Mouse (Mus musculus): ENCODE data around the gene Slc43a2.

The Slc43a2 gene

DNA sequence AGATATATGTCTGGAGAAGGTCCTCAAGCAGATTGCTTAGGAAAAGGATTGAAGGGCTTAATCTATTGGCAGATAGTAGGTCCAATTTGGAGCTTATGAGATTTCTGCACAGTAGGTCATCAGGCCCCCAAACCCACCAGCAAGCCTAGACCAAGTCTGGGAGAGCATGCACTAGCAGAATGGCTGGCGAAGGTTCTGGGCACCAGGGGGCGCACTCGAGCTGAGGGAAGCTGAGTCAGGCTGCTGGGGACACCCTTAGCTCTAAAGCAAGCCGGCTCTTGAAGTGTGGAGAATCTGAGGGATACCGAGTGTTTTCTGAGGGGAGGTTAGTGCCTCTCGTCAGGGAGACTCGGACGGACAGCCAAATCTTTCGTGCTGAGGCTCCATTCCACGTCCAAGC is 1.2 kb upstream of the Slc43a2 start:
- peak; percentile 94 for DNase-seq (ENCODE audit: low spot score)

- DNase-seq (ENCODE audit: low spot score) = no peak
These were observed 585 bp upstream of the Slc43a2 start for GRCm38 (mm10) chr11:75530845-75531373.

- DNase-seq (ENCODE audit: low spot score) = no peak
These were observed 1.1 kb downstream of the Slc43a2 start for GRCm38 (mm10) chr11:75532340-75533277.

DNA sequence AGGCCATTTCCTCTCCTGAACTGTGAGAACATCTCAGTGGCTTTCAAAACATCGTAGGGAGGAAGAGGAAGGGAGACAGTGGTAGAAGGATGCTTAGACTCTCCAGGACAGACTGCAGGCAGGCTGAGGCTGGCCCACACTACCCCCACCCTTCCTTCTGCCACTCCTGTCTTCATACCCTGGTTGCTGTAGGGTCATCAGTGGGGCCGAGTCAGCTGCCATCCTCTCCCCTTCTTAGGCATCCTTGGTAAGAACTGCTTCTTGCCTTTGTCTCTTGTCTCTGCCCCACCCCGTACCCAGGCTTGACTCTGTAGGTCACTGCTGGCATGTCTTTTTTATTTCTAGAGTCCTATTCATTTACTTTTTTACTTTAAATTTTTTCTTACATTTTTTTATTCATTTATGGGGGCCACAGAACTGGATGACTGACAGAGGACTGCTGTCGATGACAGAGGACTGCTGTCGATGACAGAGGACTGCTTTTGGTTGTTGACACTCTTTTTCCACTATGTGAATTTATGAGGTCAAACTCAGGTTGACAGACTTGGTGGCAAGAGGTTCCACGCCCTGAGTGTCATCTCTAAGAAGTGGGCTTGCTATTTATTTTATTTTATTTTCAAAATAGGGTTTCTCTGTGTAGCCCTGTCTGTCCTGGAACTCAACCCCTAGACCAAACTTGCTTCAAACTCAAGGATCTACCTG is 2.0 kb downstream of the Slc43a2 start:
- DNase-seq (ENCODE audit: low spot score) = no peak

- no peak for DNase-seq (ENCODE audit: low spot score)
These were observed 3.0 kb downstream of the Slc43a2 start for GRCm38 (mm10) chr11:75534286-75535033.

DNA sequence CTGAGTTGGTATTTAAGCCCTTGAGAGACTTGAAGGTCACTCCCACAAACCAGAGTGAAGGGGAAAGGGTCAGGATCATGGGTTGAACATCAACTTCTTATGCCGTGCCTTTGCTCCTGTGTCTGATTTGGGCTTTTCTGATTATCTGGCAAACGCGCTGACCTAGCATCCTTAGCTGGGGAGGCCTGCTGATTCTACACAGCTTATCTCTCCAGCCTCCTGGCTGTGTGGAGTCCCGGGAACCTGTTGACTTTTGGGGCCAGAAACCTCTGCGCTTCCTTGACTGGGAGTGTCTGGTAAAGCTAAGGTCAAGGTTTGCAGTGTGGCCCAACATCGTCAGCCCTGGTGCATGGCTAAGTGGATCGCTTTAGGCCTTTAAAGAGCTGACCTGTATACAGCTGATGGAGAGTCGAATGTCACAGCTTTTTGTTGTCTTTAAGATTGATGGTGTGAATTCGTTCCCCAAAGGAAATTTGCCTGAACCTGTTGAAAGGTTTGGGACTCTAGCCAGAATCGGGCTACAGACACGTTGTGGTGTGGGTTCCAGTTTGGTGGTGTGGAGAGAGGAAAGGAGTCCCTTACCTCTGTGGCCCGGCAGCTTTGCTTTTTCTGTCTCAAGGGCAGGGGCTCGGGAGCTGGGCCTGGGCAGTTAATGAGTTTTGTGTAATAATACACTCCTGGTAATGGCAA is 3.8 kb downstream of the Slc43a2 start:
- DNase-seq (ENCODE audit: low spot score) = no peak

DNA sequence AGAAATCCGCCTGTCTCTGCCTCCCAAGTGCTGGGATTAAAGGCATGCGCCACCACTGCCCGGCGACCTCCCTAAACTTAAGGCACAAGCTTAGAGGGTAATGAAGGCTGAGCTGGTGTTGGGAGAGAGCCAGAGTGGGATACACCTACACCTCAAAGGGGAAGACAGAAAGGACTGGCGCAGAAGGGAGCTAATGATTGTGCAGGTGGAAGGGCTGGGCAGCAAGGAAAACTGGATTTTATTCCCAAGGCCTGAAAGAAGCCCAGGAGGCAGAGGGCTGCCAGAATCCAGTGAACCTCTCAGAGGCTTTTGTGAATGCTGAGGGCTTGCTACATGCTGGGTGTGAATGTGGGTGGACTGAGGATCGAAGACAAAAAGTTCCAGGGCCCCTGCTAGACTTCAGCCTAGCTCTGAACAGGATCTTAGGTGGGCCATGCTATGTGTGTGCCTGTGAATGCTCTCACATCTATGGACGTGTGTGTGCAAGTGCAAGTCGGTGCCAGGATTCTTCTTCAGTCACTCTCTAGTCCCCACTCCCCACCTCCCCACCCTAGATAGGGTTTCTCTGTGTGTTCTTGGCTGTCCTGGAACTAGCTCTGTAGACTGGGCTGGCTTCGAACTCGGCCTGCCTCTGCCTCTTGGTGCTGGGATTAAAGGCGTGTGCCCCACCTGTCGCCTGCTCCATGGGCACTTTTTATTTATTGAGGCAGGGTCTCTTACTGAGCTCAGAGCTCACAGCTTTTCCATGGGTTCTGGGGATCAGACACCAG is 4.9 kb downstream of the Slc43a2 start:
- DNase-seq (ENCODE audit: low spot score) = no peak

GRCm38 (mm10) chr11:75537025-75537414 is 5.5 kb downstream of the Slc43a2 start:
- no peak for DNase-seq (ENCODE audit: low spot score)

- no peak for DNase-seq (ENCODE audit: low spot score)
These were observed 6.1 kb downstream of the Slc43a2 start for GRCm38 (mm10) chr11:75537491-75538183.

DNA sequence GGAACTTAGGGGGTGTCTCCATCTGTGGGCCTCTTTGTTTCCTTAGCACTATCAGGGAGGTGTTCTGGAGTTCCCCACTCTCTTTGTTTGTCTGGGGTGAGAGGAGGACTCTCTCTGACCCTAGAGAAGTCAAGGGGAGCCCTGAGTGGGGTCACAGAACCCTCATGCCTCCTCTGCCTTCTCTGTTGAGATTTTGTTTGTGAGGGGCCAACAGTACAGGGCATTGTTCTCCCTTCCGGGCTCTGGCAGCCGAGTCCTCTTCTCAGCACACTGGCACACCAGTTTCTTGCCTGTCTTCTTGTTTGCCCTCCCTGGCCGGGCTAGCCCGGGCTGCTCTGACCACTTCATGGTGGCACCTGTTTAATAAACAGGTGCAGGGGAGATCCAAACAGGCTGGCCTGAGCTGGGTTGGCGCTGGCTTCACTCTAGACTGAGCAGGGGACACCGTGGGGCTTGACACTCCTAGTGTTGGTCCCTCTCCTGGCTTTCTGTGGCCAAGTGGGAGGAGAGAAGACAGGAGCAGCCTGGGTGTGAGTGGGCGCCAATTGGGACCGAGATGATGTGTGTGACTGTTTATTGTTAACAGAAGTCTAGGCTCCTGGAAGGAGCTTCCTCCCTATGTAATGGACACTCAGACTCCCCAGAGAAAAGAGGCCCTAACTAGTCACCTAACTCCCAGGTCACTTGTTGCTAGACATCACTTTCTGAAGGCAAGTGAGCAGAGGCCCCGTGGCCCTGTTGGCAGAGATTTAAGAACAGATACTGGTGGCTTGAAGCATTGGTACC is 6.9 kb downstream of the Slc43a2 start:
- no peak for DNase-seq (ENCODE audit: low spot score)

- DNase-seq (ENCODE audit: low spot score) = no peak
These were observed 7.4 kb downstream of the Slc43a2 start for GRCm38 (mm10) chr11:75538970-75539299.

DNA sequence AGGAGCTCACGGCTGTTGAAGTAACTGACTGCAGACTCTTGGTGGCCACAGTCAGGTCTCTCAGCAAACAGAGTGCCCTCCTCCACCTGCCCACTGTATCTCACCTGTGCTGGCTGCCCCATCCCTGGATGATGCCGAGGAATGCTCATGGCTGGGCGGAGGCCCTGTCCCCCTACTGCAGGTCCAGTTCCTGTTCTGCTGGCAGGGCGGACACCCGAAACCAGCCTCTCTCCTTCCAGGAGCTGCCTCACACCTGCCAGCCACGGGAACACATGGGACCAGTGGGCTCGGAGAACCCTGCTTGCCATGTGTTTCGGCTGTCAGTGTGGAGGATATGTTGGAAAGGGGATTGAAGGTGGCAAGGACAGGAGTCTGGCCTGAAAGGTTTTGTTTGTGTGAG is 8.7 kb downstream of the Slc43a2 start:
- no peak for DNase-seq (ENCODE audit: low spot score)

GRCm38 (mm10) chr11:75540710-75541581 is 9.5 kb downstream of the Slc43a2 start:
- DNase-seq (ENCODE audit: low spot score) = no peak

DNA sequence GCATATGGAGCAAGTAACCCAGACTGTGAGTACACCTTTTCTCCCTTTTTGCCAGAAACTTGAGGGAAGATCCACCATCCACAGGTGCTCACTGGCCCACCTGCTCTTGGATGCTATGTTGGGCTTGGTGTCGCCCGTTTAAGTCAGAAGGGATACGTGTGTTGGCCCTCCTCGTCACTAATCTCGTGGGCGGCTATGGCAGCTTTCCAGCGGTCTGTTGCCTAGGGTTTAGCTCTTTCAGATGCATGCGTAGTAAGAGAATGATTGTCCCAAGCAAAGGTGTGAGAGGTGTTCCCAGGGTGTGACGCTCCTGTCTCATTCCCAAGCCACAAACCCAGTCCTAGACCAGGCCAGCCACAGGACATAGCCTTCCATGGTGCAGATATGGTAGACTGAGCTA is 13.2 kb downstream of the Slc43a2 start:
- DNase-seq (ENCODE audit: low spot score) = no peak

GRCm38 (mm10) chr11:75546057-75546456 is 14.6 kb downstream of the Slc43a2 start:
- no peak for DNase-seq (ENCODE audit: low spot score)

DNA sequence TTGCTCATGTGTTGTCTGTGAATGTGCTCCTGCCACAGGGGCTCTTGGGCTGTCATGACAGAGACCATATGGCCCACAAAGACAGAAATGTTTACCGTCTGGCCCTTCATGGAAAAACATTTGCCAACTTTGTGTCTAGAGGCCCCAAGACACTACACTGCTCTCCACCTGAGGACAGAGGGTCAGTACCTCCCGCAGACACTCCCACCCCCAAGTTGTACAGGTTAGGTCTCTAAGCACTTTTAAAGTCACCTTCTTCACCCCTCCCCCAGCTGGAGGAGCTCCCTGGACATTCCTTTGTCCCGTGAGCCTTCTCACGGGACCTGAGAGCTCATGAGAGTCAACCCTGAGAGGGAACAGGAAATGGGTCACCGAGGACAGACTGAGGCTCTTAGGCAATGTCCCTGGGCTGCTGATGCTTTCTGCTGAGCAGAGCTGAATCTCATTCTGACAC is 18.2 kb downstream of the Slc43a2 start:
- DNase-seq (ENCODE audit: low spot score) = no peak

GRCm38 (mm10) chr11:75550200-75550946 is 18.9 kb downstream of the Slc43a2 start:
- DNase-seq (ENCODE audit: low spot score) = no peak

DNA sequence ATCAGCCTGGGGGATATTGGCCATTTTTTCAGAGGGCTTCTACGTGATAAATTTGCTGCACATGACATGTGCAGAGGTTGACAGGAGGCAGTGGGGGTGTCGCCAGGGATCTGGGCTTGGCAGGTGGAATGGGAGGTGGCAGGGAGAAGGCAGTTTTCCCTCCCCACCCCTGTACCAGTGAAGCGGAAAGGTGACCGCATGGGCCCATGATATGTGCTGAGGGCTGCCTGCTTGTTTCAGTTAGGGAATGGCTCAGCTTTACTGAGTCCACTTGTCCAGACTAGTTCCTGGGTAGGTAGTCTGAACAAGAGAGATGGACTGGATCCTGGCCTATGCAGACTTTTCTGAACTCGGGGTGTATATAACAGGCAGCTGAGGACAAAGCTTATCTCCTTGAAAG is 19.8 kb downstream of the Slc43a2 start:
- no peak for DNase-seq (ENCODE audit: low spot score)
